Mouse (Mus musculus) G1E (cell line): ENCODE data around the gene Atp5b. TPM values are rescaled to one million over a fixed set of nuclear protein-coding genes. Genes with fewer than 3 reads are reported as not detected.
"Not testable (repeated sequence)": the region's sequence is repeated elsewhere in the genome, so short reads cannot be mapped to it uniquely, and the experiment has no call there.

ENCODE experiments used
- ATAC-seq: 2 replicates; pipeline ENCODE4 v1.8.0; 2016; ENCODE audit warnings: mild to moderate bottlenecking; ENCODE audit not compliant: insufficient number of reproducible peaks, poor library complexity, low FRiP score, severe bottlenecking; ENCODE audit errors: extremely low read depth
- DNase-seq: peaks from one replicate; pipeline ENCODE4 v3.0.0; 2012; ENCODE audit warnings: low spot score
- H3K27me3 ChIP-seq: 2 replicates; pipeline ENCODE4 v1.6.1; 2012; ENCODE audit warnings: mild to moderate bottlenecking, low read length, inconsistent platforms; ENCODE audit not compliant: insufficient read depth
- H3K36me3 ChIP-seq: replicated peaks from 2 replicates; pipeline ENCODE3; 2012; ENCODE audit warnings: mild to moderate bottlenecking, inconsistent platforms
- H3K4me1 ChIP-seq: 2 replicates; pipeline ENCODE4 v1.6.1; 2012; ENCODE audit warnings: low read depth, low read length, inconsistent platforms, mixed read lengths; ENCODE audit not compliant: insufficient read depth
- H3K4me3 ChIP-seq: 2 replicates; pipeline ENCODE4 v1.5.1; 2012; ENCODE audit warnings: low read depth, mild to moderate bottlenecking, inconsistent platforms, low read length, moderate library complexity, mixed read lengths
- H3K9me3 ChIP-seq: replicated peaks from 2 replicates; pipeline ENCODE4 v1.6.1; 2012; ENCODE audit warnings: inconsistent platforms
- CTCF ChIP-seq: IDR thresholded peaks from 2 replicates; pipeline ENCODE4 v1.5.1; 2012; ENCODE audit warnings: low read depth, low read length, inconsistent platforms, mixed read lengths
- GATA1 ChIP-seq: IDR thresholded peaks from 2 replicates; pipeline ENCODE4 v1.6.1; 2012; ENCODE audit warnings: borderline replicate concordance, low read length, inconsistent platforms, mixed read lengths
- GATA2 ChIP-seq: IDR thresholded peaks from 2 replicates; pipeline ENCODE4 v1.6.1; 2012; ENCODE audit warnings: low read depth, low read length, inconsistent platforms, borderline replicate concordance
- POLR2AphosphoS5 ChIP-seq: IDR thresholded peaks from 2 replicates; pipeline ENCODE4 v1.6.1; 2012; ENCODE audit warnings: low read depth, low read length, inconsistent platforms; ENCODE audit not compliant: insufficient replicate concordance
- TAL1 ChIP-seq: conservative IDR thresholded peaks from 2 replicates; pipeline ENCODE4 v1.6.1; 2012; ENCODE audit warnings: low read depth, low read length, inconsistent platforms, mixed read lengths
- polyA plus RNA-seq: library from polyadenylated mRNA; stranded (reverse); fragments of >175 nt; gene quantifications from 2 replicates; pipeline ENCODE4 v1.2.3, GENCODE M21; 2012
- total RNA-seq, 2 experiments: library from RNA; stranded (forward) in 1 of 2; stranded (reverse) in 1 of 2; fragments of 200-1000 nt in 1 of 2; fragments of >200 nt in 1 of 2; fragmentation: Nextera tagmentation in 1 of 2; gene quantifications; 2 replicates each; pipeline ENCODE4 v1.2.3; 2014 to 2017

Atp5b gene
- total and polyA plus RNA-seq, 3 experiments = 1,412 to 2,974 (median 2,076) TPM

DNA sequence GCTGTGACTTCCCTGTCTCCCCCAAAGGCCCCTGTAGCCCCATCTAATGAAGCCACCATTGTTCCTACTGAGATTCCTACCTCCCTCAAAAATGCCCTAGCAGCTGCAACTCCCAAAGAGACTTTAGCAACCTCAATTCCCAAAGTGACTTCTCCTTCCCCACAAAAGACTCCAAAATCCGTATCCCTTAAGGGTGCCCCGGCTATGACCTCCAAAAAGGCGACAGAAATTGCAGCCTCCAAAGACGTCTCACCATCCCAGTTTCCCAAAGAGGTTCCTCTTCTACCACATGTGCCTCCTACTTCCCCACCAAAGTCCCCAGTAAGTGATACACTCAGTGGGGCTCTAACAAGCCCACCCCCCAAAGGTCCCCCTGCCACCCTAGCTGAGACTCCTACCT, 41.4 kb upstream of the Atp5b start:
- Histone ChIP-seq H3K27me3 (no peaks in the 10 kb centered on the region), H3K36me3 (peaks cover 97% of the 10 kb centered on the region), H3K4me3 (no peak overlapping the region), H3K4me1 (peaks cover 84% of the 10 kb centered on the region), H3K9me3 (no peaks in the 10 kb centered on the region)
- DNase-seq (no peak), ATAC-seq (no peak)
- TF ChIP-seq CTCF (no peak), POLR2AphosphoS5 (no peak), TAL1 (no peak), GATA1 (no peak), GATA2 (no peak)

DNA sequence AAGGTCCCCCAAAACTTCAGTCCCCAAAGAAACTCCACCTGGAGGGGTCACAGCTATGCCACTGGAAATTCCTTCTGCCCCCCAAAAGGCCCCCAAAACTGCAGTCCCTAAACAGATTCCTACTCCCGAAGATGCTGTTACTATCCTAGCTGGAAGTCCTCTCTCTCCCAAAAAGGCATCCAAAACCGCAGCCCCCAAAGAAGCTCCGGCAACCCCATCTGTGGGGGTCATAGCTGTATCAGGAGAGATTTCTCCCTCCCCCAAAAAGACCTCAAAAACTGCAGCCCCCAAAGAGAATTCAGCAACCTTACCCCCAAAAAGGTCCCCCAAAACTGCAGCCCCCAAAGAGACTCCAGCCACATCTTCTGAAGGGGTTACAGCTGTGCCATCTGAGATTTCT, 40.6 kb upstream of the Atp5b start:
- peaks cover 97% of the 10 kb centered on the region for H3K36me3 ChIP-seq
- no peak for ATAC-seq
- no peaks in the 10 kb centered on the region for H3K27me3 ChIP-seq

DNA sequence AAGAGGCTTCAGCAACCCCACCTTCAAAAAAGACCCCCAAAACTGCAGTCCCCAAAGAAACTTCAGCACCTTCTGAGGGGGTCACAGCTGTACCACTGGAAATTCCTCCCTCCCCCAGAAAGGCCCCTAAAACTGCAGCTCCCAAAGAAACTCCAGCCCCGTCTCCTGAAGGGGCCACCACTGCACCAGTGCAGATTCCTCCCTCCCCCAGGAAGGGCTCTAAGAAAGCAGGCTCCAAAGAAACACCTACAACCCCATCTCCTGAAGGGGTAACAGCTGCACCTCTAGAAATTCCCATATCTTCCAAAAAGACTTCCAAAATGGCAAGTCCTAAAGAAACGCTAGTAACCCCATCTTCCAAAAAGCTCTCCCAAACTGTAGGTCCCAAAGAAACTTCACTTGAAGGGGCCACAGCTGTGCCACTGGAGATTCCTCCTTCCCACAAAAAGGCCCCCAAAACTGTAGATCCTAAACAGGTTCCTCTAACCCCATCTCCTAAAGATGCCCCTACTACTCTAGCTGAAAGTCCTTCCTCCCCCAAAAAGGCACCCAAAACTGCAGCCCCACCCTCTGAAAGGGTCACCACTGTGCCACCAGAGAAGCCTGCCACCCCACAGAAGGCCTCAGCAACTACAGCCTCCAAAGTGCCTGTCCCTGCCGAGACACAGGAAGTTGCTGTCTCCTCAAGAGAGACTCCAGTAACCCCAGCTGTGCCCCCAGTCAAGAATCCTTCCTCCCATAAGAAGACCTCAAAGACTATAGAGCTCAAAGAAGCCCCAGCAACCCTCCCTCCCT, 39.8 kb upstream of the Atp5b start:
- Histone ChIP-seq H3K27me3 (no peaks in the 10 kb centered on the region), H3K4me1 (peaks cover 75% of the 10 kb centered on the region), H3K9me3 (no peaks in the 10 kb centered on the region), H3K4me3 (no peak overlapping the region), H3K36me3 (peaks cover 98% of the 10 kb centered on the region)
- DNase-seq = no peak
- TF ChIP-seq TAL1 (no peak), GATA1 (no peak), CTCF (no peak), POLR2AphosphoS5 (no peak), GATA2 (no peak)
- ATAC-seq = no peak

More for the DNA sequence above, 40.6 kb upstream of the Atp5b start:
- TF ChIP-seq CTCF (no peak), TAL1 (no peak)
- Histone ChIP-seq H3K4me3 (no peak overlapping the region), H3K4me1 (peaks cover 82% of the 10 kb centered on the region), H3K9me3 (no peaks in the 10 kb centered on the region)
- no peak for DNase-seq

DNA sequence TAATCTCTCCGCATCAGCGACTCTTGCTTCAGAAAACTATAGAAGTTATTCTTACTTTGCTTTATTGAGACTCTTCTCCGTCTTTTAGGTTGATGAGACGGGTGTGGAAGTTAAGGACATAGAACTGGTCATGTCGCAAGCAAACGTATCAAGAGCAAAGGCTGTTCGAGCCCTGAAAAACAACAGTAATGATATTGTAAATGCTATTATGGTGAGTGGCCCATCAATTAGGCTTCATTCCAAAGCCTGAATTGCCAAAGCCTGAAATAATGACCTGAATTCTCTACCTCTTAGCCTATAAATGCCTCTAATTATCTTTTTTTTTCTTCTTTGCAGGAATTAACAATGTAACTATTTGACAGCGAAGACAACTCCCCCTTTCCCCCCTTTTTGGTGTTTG, 34.9 kb upstream of the Atp5b start:
- Histone ChIP-seq H3K4me1 (peaks cover 26% of the 10 kb centered on the region), H3K36me3 (peaks cover 85% of the 10 kb centered on the region), H3K4me3 (no peak overlapping the region), H3K27me3 (no peaks in the 10 kb centered on the region), H3K9me3 (no peaks in the 10 kb centered on the region)
- no peak for DNase-seq
- no peak for TF ChIP-seq GATA2
- no peak for TF ChIP-seq GATA1
- no peak for TF ChIP-seq POLR2AphosphoS5
- no peak for TF ChIP-seq CTCF
- no peak for TF ChIP-seq TAL1
- no peak for ATAC-seq

DNA sequence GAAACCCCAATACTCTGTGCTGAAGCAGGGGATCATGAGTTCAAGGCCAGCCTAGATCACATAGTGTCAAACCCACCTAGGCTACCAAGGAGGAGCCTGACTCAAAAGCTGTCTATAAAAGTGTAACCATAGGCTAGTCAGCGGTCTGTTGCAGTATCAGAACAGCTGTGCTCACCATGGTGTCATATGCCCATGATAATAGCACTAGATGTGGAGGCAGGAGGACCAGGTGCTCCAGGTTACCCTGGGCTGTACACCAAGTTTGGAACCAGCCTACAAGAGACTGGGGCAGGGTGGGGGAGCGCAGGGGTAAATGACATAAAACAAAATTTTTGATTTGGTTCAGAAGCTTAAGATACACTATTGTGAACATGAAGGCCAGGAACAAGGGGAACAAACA, 33.3 kb upstream of the Atp5b start:
- no peak for DNase-seq
- no peaks in the 10 kb centered on the region for H3K27me3 ChIP-seq
- no peak for ATAC-seq
- peaks cover 70% of the 10 kb centered on the region for H3K36me3 ChIP-seq
- TF ChIP-seq POLR2AphosphoS5 = no peak
- no peak for TF ChIP-seq CTCF
- TF ChIP-seq GATA2 = no peak
- no peak for TF ChIP-seq TAL1
- peaks cover 11% of the 10 kb centered on the region for H3K4me1 ChIP-seq
- no peaks in the 10 kb centered on the region for H3K9me3 ChIP-seq
- no peak overlapping the region for H3K4me3 ChIP-seq

DNA sequence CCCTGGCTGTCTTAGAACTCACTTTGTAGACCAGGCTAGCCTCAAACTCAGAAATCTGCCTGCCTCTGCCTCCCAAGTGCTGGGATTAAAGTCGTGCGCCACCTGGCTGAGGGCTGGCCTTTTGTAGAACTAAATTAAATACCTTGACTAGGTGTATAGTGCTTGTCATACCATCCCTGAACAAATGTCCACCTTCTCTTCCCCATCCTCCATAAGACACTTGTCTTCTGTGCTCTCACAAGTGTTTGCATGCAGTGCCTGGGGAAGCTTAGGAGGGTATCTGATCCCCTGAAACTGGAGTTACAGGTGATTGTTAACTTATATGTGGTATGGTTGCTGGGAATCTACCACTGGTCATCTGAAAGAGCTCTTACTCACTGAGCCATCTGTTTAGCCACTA, 32.7 kb upstream of the Atp5b start:
- H3K36me3 ChIP-seq = peaks cover 64% of the 10 kb centered on the region
- DNase-seq = no peak

DNA sequence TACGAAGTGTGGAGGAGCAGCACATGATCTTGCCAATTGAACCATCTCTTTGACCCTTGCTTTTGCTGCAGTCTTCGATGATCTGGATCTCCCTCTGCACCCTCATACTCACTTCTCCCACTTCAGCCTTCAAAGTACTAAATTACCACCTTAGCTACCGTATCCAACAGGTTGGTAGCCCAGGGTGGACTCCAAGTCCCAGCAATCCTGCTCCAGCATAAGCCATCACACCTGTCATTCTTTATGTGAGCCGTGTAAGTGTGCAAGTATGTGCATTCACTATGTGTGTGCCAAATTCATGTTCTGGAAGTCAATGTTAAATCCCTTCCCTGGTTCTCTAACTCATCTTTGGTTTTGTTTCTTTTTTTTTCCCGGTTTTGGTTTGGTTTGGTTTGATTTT, 31.5 kb upstream of the Atp5b start:
- no peaks in the 10 kb centered on the region; the same call in 1 of the 2 replicates for H3K4me1 ChIP-seq
- peaks cover 51% of the 10 kb centered on the region for H3K36me3 ChIP-seq
- H3K27me3 ChIP-seq = no peaks in the 10 kb centered on the region
- ATAC-seq (no peak), DNase-seq (no peak)
- no peak overlapping the region for H3K4me3 ChIP-seq
- H3K9me3 ChIP-seq = no peaks in the 10 kb centered on the region
- TF ChIP-seq GATA1 = no peak
- no peak for TF ChIP-seq TAL1
- TF ChIP-seq GATA2 = no peak
- TF ChIP-seq POLR2AphosphoS5 = no peak; the same call in 1 of the 2 replicates
- no peak for TF ChIP-seq CTCF

More for the DNA sequence above, 32.7 kb upstream of the Atp5b start:
- Histone ChIP-seq H3K9me3 (no peaks in the 10 kb centered on the region), H3K27me3 (no peaks in the 10 kb centered on the region), H3K4me1 (peaks cover 5% of the 10 kb centered on the region; the same call in 1 of the 2 replicates), H3K4me3 (no peak overlapping the region)
- no peak for TF ChIP-seq GATA1
- ATAC-seq = no peak

DNA sequence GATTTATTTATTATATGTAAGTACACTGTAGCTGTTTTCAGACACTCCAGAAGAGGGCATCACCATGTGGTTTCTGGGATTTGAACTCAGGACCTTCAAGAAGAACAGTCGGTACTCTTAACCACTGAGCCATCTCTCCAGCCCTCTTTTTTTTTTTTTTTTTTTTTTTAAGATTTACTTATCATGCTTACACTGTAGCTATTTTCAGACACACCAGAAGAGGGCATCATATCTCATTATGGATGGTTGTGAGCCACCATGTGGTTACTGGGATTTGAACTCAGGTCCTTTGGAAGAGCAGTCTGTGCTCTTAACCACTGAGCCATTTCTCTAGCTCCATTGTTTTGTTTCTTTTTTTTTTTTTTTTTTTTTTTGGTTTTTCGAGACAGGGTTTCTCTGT, 30.9 kb upstream of the Atp5b start:
- H3K27me3 ChIP-seq, H3K4me3 ChIP-seq, DNase-seq, H3K9me3 ChIP-seq, H3K4me1 ChIP-seq, ATAC-seq: not testable (repeated sequence)
- H3K36me3 ChIP-seq = peaks cover 46% of the 10 kb centered on the region
